Mouse (Mus musculus) layer of hippocampus, adult 11-12 months (tissue): Measurements from ENCODE around the gene Bid.
A peak's percentile ranks its signal among the peaks of the same experiment; 100 is the strongest.
"Not testable (repeated sequence)": the region's sequence is repeated elsewhere in the genome, so short reads cannot be mapped to it uniquely, and the experiment has no call there.

Experiments used
- DNase-seq: peaks from one replicate; pipeline ENCODE4 v3.0.0; 2022; ENCODE audit warnings: low spot score

Bid gene

GRCm38 (mm10) chr6:120903450-120903912 lies 13.2 kb downstream of the Bid start:
- DNase-seq: no peak

GRCm38 (mm10) chr6:120901776-120902645 lies 14.6 kb downstream of the Bid start:
- DNase-seq: no peak

- peak; percentile 34 for DNase-seq
Measured at GRCm38 (mm10) chr6:120898188-120898833, 18.3 kb downstream of the Bid start.

- no peak for DNase-seq
Measured at GRCm38 (mm10) chr6:120894524-120894923, 22.1 kb downstream of the Bid start.

- DNase-seq: no peak
Measured at GRCm38 (mm10) chr6:120894089-120894488, 22.6 kb downstream of the Bid start.

GRCm38 (mm10) chr6:120886696-120887095 lies 30.0 kb downstream of the Bid start:
- no peak for DNase-seq

GRCm38 (mm10) chr6:120884436-120884835 lies 32.2 kb downstream of the Bid start:
- no peak for DNase-seq

- no peak for DNase-seq
Measured at GRCm38 (mm10) chr6:120879046-120879445, 37.6 kb downstream of the Bid start.

GRCm38 (mm10) chr6:120873874-120874273 lies 42.8 kb downstream of the Bid start:
- no peak for DNase-seq

- no peak for DNase-seq
Measured at GRCm38 (mm10) chr6:120871286-120871685, 45.4 kb downstream of the Bid start.

GRCm38 (mm10) chr6:120868824-120869223 lies 47.8 kb downstream of the Bid start:
- no peak for DNase-seq

- DNase-seq: no peak
Measured at GRCm38 (mm10) chr6:120866051-120866814, 50.4 kb downstream of the Bid start.

- DNase-seq: no peak
Measured at GRCm38 (mm10) chr6:120860079-120860478, 56.6 kb downstream of the Bid start.

- peak; percentile 41 for DNase-seq
Measured at GRCm38 (mm10) chr6:120858217-120858711, 58.4 kb downstream of the Bid start.

GRCm38 (mm10) chr6:120854413-120854812 lies 62.2 kb downstream of the Bid start:
- no peak for DNase-seq

- DNase-seq: not testable (repeated sequence)
Measured at GRCm38 (mm10) chr6:120850720-120851119, 65.9 kb downstream of the Bid start.
